Mouse (Mus musculus) bone marrow macrophage, adult 2 months (primary cell): ENCODE data around the gene Hist2h2ac.

Experiments used
- CTCF ChIP-seq: IDR thresholded peaks from 2 replicates; pipeline ENCODE4 v1.5.1; 2012; ENCODE audit warnings: low read depth, mild to moderate bottlenecking, low read length, moderate library complexity
- POLR2A ChIP-seq: IDR thresholded peaks from 2 replicates; pipeline ENCODE4 v1.6.1; 2012; ENCODE audit warnings: mild to moderate bottlenecking, low read depth, low read length, borderline replicate concordance

GRCm38 (mm10) chr3:96175251-96175650, 45.4 kb downstream of the Hist2h2ac start:
- TF ChIP-seq POLR2A, result no peak
- no peak for TF ChIP-seq CTCF
